Mouse (Mus musculus) midbrain, embryonic 10.5 days (tissue): ENCODE measurements around the gene Col26a1. TPM values are rescaled to one million over a fixed set of nuclear protein-coding genes. Genes with fewer than 3 reads are reported as not detected.

Experiments used
- DNase-seq: peaks from one replicate; pipeline ENCODE4 v3.0.0-alpha.2; 2017; ENCODE audit warnings: low spot score
- H3K27ac ChIP-seq: fragments of 300-500 bp; sonication (generic); replicated peaks from 2 replicates; pipeline ENCODE4 v1.5.1; 2016; ENCODE audit warnings: mild to moderate bottlenecking
- H3K27me3 ChIP-seq: fragments of 300-500 bp; sonication (generic); 2 replicates; pipeline ENCODE4 v1.6.1; 2016; ENCODE audit warnings: low read depth, mild to moderate bottlenecking; ENCODE audit not compliant: poor library complexity, severe bottlenecking
- H3K36me3 ChIP-seq: fragments of 300-500 bp; sonication (generic); 2 replicates; pipeline ENCODE4 v1.6.1; 2016; ENCODE audit warnings: mild to moderate bottlenecking, moderate library complexity
- H3K4me1 ChIP-seq: fragments of 300-500 bp; sonication (generic); 2 replicates; pipeline ENCODE4 v1.6.1; 2016
- H3K4me3 ChIP-seq: fragments of 300-500 bp; sonication (generic); 2 replicates; pipeline ENCODE4 v1.5.1; 2016; ENCODE audit warnings: mild to moderate bottlenecking, moderate library complexity
- H3K9me3 ChIP-seq: fragments of 300-500 bp; sonication (generic); replicated peaks from 2 replicates; pipeline ENCODE4 v1.6.1; 2016; ENCODE audit warnings: mild to moderate bottlenecking
- WGBS: fragments of 180-500 bp; shearing (Covaris S2); methylation state at CpG from one replicate; pipeline ENCODE4 v1.1.7; 2016; 5-methylcytosine and 5-hydroxymethylcytosine counted together
- polyA plus RNA-seq: library from polyadenylated mRNA; unstranded; fragments of >200 nt; fragmentation: Nextera tagmentation; extraction: Ambion mirVana; gene quantifications from 2 replicates; pipeline ENCODE4 v1.2.1, GENCODE M21; 2016

Gene Col26a1
- polyA plus RNA-seq, 1 experiment from 2014 or later: 38.0 TPM

- no peak for DNase-seq
- H3K9me3 ChIP-seq: no peaks in the 10 kb centered on the region; the same call in 1 of the 2 replicates
- H3K4me3 ChIP-seq: no peak overlapping the region
- no peak overlapping the region for H3K27ac ChIP-seq
- WGBS: 80% methylated on average over 12 of the region's 12 CpGs
- H3K36me3 ChIP-seq: no peaks in the 10 kb centered on the region
- H3K27me3 ChIP-seq: no peaks in the 10 kb centered on the region
- H3K4me1 ChIP-seq: no peaks in the 10 kb centered on the region
Measured at GRCm38 (mm10) chr5:136708116-136708515, 174.9 kb downstream of the Col26a1 start.

- H3K27me3 ChIP-seq: no peaks in the 10 kb centered on the region
- no peaks in the 10 kb centered on the region for H3K4me1 ChIP-seq
Measured at GRCm38 (mm10) chr5:136706803-136707202, 176.2 kb downstream of the Col26a1 start.

GRCm38 (mm10) chr5:136705532-136705931 lies 177.5 kb downstream of the Col26a1 start:
- H3K4me1 ChIP-seq: no peaks in the 10 kb centered on the region
- H3K27ac ChIP-seq: no peak overlapping the region
- WGBS: 92% methylated on average over 3 of the region's 3 CpGs
- DNase-seq: no peak
- H3K9me3 ChIP-seq: peaks cover under 1% of the 10 kb centered on the region; the same call in 1 of the 2 replicates
- H3K27me3 ChIP-seq: no peaks in the 10 kb centered on the region
- no peaks in the 10 kb centered on the region for H3K36me3 ChIP-seq
- H3K4me3 ChIP-seq: no peak overlapping the region

More at GRCm38 (mm10) chr5:136706803-136707202, 176.2 kb downstream of the Col26a1 start:
- 3% methylated on average over 9 of the region's 9 CpGs for WGBS
- Histone ChIP-seq H3K4me3 (no peak overlapping the region), H3K9me3 (no peaks in the 10 kb centered on the region; the same call in 1 of the 2 replicates), H3K27ac (no peak overlapping the region), H3K36me3 (no peaks in the 10 kb centered on the region)
- peak; percentile 79 for DNase-seq

DNA sequence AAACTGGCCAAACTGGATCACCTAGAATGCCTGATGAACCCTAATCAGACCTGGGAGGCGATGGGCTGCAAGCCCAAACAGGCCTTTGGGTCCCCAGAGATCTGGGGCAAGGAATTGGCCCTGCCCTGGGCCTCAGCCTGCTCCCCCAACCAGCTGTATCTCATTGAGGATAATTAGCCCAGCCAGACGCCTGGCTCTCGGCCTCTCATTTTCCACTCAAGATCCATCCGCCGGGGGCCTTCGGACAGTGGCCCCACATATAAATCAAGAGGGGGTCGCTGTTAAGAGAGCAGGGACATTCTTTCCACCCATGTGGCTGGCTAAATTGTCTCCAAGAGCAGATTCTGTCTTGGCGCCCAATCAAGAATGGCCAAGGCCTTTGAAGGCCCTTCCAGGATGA lies 178.9 kb downstream of the Col26a1 start:
- WGBS: 91% methylated on average over 8 of the region's 8 CpGs
- H3K9me3 ChIP-seq: peaks cover 9% of the 10 kb centered on the region; the same call in 1 of the 2 replicates
- H3K4me3 ChIP-seq: no peak overlapping the region
- DNase-seq: no peak
- H3K4me1 ChIP-seq: no peaks in the 10 kb centered on the region
- H3K27ac ChIP-seq: no peak overlapping the region
- no peaks in the 10 kb centered on the region for H3K27me3 ChIP-seq
- no peaks in the 10 kb centered on the region for H3K36me3 ChIP-seq

GRCm38 (mm10) chr5:136703751-136704150 lies 179.3 kb downstream of the Col26a1 start:
- Histone ChIP-seq H3K27ac (no peak overlapping the region), H3K4me3 (no peak overlapping the region)

DNA sequence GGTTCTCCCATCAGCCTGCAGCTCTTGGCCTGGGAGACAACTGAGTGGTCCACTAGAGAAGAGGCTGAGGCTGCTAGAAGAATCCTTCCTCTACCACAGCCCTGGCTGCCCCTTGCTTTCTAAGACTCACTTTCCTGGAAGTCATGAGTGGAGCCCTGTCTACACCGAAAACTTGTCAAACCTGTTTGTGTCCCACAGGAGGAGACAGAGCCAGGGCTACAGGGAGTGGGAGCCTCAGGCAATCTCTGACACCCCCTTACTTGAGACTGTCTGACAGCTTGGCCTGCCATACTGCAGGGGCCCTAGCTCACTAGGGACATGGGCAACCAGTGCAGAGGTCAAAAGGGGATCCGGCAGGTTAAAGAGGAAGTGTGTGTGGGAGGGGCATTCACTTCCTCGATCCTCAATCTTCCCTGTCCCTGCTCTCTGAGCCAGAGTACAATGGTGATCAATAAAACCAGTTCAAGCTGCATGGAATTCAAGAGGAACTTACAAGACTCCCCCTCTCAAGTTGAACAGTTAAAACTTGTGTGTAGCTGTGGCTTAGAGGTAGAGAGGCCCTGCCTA lies 180.8 kb downstream of the Col26a1 start:
- H3K4me1 ChIP-seq: no peaks in the 10 kb centered on the region
- H3K27me3 ChIP-seq: no peaks in the 10 kb centered on the region
- H3K4me3 ChIP-seq: no peak overlapping the region
- H3K36me3 ChIP-seq: no peaks in the 10 kb centered on the region
- H3K9me3 ChIP-seq: peaks cover 9% of the 10 kb centered on the region; the same call in 1 of the 2 replicates
- DNase-seq: no peak
- H3K27ac ChIP-seq: no peak overlapping the region
- 87% methylated on average over 3 of the region's 3 CpGs for WGBS

More at GRCm38 (mm10) chr5:136703751-136704150, 179.3 kb downstream of the Col26a1 start:
- Histone ChIP-seq H3K4me1 (no peaks in the 10 kb centered on the region), H3K36me3 (no peaks in the 10 kb centered on the region), H3K9me3 (peaks cover 9% of the 10 kb centered on the region; the same call in 1 of the 2 replicates), H3K27me3 (no peaks in the 10 kb centered on the region)
- 43% methylated on average over 3 of the region's 3 CpGs for WGBS
- peak; percentile 37 for DNase-seq

DNA sequence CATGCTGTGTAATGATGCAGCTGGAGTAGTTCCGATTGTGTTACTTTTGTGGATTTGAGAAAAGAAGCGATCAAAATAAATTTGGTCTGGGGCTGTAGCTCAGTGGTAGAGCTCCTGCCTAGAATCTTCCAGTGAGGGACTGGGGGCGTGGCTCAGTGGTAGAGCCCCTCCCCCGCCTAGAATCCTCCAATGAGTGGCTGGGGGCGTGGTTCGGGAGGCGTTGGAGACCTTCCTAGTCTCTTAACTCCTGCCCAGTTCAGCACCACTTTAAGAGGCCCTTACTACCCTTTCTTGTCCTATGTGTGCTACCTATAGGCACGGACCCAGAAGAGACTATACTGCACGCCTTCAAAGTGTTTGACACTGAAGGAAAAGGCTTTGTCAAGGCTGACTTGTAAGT lies 185.4 kb downstream of the Col26a1 start:
- Histone ChIP-seq H3K27ac (no peak overlapping the region), H3K4me3 (no peak overlapping the region), H3K27me3 (no peaks in the 10 kb centered on the region), H3K36me3 (no peaks in the 10 kb centered on the region), H3K4me1 (no peaks in the 10 kb centered on the region; the same call in 1 of the 2 replicates), H3K9me3 (peaks cover 9% of the 10 kb centered on the region; the same call in 1 of the 2 replicates)
- WGBS: 76% methylated on average over 9 of the region's 9 CpGs
- no peak for DNase-seq

- Histone ChIP-seq H3K9me3 (peaks cover 9% of the 10 kb centered on the region; the same call in 1 of the 2 replicates), H3K36me3 (no peaks in the 10 kb centered on the region), H3K27me3 (no peaks in the 10 kb centered on the region), H3K4me3 (no peak overlapping the region), H3K4me1 (no peaks in the 10 kb centered on the region; the same call in 1 of the 2 replicates), H3K27ac (no peak overlapping the region)
- WGBS: 83% methylated on average over 5 of the region's 5 CpGs
- no peak for DNase-seq
Measured at GRCm38 (mm10) chr5:136696516-136696915, 186.5 kb downstream of the Col26a1 start.

DNA sequence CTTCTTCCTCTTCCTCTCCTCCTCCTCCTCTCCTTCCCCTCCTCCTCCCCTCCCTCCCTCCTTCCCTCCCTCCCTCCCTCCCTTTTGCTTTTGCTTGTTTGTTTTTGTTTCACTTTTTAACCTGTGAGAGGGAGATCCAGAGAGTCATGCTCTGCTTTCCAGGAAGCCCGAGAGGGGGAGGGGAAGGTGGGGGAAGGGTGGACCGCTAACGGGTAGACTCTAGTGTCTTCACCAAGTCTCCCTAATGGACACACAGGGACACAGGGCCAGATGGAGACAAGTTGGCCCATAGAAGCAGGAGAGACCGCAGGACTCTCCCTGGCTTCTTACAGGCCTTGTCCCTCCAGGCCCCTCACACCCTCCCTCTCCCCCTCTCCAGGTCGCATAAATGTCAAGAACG lies 188.0 kb downstream of the Col26a1 start:
- no peak overlapping the region for H3K27ac ChIP-seq
- H3K9me3 ChIP-seq: peaks cover 3% of the 10 kb centered on the region; the same call in 1 of the 2 replicates
- H3K36me3 ChIP-seq: no peaks in the 10 kb centered on the region
- no peak for DNase-seq
- no peaks in the 10 kb centered on the region for H3K27me3 ChIP-seq
- WGBS: 80% methylated on average over 6 of the region's 6 CpGs
- H3K4me3 ChIP-seq: no peak overlapping the region
- H3K4me1 ChIP-seq: no peaks in the 10 kb centered on the region; the same call in 1 of the 2 replicates

- no peaks in the 10 kb centered on the region for H3K36me3 ChIP-seq
- 83% methylated on average over 7 of the region's 7 CpGs for WGBS
Measured at GRCm38 (mm10) chr5:136693418-136693817, 189.6 kb downstream of the Col26a1 start.

DNA sequence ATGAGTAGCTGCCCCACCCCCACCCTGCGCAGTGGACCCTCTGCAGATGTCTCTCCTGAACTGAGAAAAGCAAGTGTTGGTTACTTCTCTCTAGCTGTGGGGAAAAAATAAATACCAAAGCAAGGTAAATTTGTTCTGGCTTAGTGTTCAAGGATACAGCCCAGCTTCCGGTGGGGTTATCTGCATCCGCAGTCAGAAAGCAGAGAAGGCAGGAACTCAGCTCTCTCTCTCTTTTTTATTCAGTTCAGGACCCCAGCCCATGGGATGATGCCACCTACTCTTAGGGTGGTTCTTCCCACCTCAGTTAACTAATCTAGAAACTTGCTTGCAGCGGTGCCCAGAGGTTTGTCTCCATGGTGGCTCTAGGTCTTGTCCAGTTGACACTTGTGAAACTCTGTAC lies 190.2 kb downstream of the Col26a1 start, which contains the start of gene Myl10:
Myl10 (plus strand) TSS at position 363 of the 400 bp plus-strand sequence.
- H3K27ac ChIP-seq: no peak within 1 kb of the TSS
- H3K36me3 ChIP-seq: no peaks in the 10 kb centered on the region
- no peaks in the 10 kb centered on the region; the same call in 1 of the 2 replicates for H3K4me1 ChIP-seq
- 87% methylated on average over 4 of the region's 4 CpGs for WGBS
- H3K9me3 ChIP-seq: no peaks in the 10 kb centered on the region
- no peak for DNase-seq
- no peaks in the 10 kb centered on the region for H3K27me3 ChIP-seq
- no peak within 1 kb of the TSS for H3K4me3 ChIP-seq

More at GRCm38 (mm10) chr5:136693418-136693817, 189.6 kb downstream of the Col26a1 start:
- Histone ChIP-seq H3K27ac (no peak overlapping the region), H3K4me1 (no peaks in the 10 kb centered on the region; the same call in 1 of the 2 replicates), H3K4me3 (no peak overlapping the region), H3K9me3 (no peaks in the 10 kb centered on the region), H3K27me3 (no peaks in the 10 kb centered on the region)
- DNase-seq: no peak
